Mouse (Mus musculus): ENCODE measurements at regions not wholly inside any gene's neighbourhood (a gene's known extent, or its start where the extent isn't known, plus 50 kb on each side); places are given as distances from the start of the nearest gene placed in this dataset.
"Not testable (repeated sequence)": the region's sequence is repeated elsewhere in the genome, so short reads cannot be mapped to it uniquely, and the experiment has no call there.

DNA sequence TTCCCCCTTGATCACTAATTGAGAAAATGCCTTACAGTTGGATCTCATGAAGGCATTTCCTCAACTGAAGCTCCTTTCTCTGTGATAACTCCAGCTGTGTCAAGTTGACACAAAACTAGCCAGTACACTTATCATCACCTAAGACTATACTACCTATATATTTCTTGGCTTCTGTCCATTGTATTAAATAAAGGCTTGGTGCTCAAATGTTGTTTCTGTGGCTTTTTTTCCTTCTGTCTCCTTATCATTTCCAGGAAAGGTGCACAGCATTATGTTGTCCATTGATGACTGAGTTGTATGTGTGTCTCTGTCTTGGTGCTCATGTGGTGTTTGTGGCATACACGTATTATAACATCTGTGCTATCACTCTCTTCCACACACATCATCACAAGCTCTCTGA, 461.5 kb downstream of the Dad1 start:
- DNase-seq: not testable (repeated sequence)

DNA sequence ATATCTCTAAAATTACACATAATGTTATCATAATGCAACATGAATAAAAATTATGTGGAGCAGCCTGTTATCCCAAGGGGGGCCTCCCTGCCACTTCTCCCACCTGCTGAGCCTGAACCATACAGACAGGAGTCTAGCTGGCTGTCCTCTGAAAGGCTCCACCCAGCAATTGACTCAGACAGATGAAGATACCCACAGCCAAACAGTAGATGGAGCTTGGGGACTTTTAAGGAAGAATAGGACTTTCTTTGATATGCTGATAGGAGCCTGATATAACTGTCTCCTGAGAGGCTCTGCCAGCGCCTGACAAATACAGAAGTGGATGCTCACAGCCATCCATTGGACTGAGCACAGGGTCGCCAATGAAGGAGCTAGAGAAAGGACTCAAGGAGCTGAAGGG, 468.4 kb downstream of the Dad1 start:
- DNase-seq: not testable (repeated sequence)

DNA sequence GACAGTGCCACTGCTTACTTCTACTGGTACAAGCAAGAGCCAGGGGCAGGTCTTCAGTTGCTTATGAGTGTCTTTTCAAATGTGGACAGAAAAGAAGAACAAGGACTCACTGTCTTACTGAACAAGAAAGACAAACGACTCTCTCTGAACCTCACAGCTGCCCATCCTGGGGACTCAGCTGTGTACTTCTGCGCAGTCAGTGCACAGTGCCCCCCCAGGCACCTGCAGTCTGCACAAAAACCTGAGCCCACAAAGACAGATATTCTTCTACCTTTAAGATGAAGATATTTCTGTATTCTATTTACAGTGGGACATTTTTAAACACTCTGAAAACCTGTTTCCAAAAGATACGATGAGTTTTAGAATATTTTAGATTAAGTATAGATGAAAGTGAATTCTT, 476.5 kb downstream of the Dad1 start:
- DNase-seq: no peak

DNA sequence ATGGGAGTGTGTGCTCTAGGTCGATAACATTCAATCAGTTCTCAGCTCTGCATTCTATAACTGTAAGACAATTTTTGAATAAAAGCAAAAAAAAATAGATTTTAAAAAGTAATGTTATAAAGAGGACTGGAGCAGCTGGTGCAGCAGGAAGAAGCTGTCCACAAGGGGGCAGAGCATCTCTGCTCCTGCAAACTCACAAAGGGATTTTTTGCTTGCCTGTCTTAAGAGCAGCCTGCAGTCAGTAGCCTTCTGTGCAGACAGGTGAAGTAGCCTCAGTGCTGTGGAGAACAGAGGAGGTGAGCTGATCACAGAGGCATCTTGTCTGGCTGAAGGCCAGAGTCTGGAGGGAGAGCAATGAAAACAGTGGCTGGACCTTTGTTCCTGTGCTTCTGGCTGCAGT, 477.2 kb downstream of the Dad1 start:
- peak; percentile 43 for DNase-seq

DNA sequence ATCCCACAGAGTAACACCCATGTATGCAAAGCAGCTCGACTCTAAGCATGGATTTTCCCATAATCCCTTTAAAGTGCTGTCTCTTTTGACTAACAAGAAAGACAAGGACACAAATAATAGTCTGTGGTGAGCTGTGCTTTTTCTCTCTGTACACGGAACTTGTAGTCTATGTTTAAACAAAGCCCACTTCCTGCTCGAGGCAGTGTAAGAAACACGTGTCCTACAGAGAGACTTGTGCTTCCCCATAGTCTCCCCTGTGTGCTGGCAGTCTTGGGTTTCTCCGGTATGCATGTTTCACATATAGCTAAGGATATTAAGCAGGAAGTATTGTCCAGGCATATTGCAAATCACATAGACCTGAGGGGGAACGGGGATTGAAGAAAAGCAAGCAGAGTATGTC, 487.4 kb downstream of the Dad1 start:
- DNase-seq: not testable (repeated sequence)

DNA sequence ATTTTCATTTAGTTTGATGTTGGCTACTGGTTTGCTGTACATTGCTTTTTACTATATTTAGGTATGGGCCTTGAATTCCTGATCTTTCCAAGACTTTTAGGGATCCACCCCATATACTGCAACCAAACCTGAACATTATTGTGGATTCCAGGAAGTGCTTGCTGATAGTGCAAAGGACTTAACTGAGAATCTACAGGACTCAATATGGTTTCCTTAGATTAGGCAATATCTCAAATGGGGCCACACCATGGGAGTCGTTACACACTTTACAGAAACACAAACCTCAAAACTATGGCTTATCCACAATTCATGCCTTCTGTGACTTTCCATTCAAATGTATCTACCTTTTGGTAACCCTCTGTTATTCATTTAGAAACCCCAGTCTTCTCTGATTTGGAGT, 488.0 kb downstream of the Dad1 start:
- DNase-seq: not testable (repeated sequence)

DNA sequence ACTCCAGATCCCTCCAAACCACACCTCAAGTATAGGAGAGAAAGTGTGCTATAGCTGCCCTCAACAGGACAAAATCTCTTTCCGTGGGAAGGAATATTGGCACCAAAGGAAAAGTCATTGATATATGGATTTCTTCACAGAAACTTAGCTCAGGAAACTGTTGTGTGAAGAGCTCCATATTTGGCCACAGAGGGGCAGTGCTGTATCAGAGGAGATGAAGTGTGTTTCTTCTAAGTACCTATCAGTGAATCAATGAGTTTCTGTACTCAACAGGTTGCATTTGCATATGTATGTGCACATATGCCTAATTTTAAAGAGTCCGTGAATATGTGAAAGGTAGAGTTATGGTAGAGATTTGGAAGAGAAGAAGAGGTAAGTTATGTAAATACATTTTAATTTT, 493.3 kb downstream of the Dad1 start:
- DNase-seq: not testable (repeated sequence)

DNA sequence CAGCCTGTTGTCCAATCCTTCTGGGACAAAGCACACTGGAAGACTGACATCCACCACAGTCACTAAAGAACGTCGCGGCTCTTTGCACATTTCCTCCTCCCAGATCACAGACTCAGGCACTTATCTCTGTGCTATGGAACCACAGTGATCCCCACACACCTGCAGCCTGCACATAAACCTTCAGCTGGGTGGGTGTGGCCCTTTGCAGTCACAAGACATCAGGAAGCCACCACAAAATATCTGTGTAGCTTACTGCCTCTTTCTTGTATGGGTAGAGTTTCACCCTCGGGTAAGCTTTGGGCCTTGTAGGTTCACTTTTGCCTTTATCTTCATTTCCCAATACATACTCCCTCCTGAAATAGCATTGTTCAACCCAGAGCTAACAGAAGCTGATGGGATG, 496.1 kb downstream of the Dad1 start:
- not testable (repeated sequence) for DNase-seq

DNA sequence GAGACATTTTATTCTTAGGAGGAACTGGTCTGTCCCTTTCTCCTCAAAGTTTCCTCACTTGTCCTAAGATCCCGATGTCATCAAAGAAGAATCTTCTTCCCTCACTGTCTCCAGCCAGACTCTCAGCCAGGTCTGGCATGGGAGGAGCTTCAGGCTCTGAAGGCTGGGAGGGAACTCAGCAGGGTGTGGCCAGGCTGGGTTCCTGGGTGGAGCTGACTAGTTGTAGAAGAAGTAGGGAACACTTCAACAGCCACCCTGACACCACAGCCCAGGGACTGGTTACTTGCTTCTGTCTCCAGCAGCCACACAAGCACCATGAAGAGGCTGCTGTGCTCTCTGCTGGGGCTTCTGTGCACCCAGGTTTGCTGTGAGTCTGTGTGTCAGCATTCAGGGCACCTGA, 496.8 kb downstream of the Dad1 start:
- not testable (repeated sequence) for DNase-seq

DNA sequence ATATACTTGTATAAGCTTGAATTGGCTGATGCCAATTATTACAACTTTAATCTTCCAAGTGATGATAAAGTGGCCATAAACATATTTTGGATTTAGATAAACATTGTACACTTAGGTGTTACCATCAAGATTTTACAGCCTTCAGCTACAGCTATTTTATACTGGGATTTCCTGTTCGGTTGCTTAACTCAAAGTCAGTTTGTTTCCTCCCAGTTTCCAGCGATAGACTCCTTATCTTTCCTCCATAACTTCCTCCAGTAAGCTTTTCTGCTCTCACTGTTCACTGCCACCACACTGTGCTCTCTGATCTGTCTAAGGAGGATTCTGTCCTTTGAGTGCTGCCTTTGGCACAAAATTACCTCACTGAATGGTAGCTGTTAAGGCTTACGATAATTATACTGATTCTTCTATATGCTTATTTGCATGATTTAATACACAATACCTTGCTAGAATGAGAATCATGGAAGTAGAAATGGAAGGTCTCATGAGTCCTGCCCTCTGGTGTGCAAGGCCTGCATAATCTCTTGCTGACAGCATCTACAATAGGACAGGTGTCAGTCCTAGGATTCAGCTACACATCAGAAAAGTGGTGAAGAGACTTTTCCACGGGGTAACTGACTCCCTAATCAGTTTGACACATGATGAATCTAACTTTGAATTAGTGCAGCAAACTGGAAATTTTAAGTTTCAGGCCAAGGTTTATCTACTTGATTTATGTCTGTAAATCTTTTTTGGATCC, 503.0 kb downstream of the Dad1 start:
- no peak for DNase-seq

DNA sequence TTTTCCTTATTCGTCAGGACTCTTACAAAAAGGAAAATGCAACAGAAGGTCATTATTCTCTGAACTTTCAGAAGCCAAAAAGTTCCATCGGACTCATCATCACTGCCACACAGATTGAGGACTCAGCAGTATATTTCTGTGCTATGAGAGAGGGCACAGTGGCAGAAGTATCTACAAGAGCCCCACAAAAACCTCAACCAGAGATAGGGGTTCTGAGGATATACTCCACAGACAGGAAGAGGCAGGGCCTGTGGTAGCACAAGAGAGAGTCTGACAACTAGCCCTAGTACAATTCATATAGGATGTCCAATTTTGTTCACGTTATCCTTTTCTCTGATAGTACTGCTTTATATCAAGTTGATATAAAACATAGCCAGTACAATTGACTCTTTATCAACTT, 510.4 kb downstream of the Dad1 start:
- DNase-seq: not testable (repeated sequence)

DNA sequence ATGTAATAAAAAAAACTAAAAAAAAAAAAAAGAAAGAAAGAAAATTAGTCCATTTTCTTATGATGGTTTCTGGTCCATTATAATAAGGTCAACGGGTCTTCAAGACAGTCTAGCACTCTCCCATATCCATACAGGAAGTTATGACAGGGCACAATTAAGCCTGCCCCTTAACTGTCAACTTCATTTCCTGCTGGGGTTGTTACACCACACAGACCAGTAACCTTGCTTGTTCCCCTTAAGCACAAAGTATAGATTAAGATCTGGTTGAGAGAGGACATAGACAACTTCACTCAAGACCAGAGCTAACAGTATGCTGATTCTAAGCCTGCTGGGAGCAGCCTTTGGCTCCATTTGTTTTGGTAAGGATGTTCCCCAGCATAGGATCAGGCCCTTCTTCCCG, 511.0 kb downstream of the Dad1 start:
- DNase-seq: not testable (repeated sequence)

DNA sequence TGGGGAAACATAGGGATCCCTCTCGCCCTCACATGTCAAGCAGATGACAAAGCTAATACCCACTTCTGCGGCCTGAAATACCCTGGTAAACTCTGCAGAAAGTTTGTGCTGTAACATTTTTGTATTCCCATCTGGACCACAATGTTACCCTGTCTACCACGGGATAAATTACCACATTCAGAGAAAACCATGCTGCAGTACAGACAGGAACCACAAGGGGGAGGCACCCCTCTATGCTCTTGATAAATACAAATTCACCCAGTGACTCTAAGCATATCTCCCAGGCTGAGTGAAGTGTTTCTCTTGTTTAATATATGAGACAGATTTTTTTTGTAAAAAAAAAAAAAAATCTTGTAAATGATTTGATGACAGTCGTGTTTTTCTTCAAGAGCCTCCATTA, 512.7 kb downstream of the Dad1 start:
- peak; percentile 61 for DNase-seq

DNA sequence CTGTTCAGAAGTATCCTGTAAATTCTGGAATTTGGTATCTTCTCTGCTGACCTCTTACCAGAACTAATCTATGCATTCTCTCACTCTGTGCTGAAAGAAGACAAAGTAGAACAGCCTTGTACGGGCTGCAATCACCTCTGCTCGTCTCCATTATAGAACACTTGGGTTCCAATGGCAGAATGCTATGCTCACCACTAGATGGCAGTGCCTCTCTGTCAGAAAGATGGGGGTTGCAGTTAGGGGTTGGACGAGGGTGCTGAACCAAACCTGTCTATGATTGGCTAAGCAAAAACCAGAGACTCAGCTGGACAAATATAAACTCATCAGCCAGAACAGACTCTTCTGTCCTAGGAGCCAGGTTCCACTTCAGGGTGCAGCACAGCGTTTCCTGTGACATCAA, 515.9 kb downstream of the Dad1 start:
- DNase-seq: not testable (repeated sequence)

DNA sequence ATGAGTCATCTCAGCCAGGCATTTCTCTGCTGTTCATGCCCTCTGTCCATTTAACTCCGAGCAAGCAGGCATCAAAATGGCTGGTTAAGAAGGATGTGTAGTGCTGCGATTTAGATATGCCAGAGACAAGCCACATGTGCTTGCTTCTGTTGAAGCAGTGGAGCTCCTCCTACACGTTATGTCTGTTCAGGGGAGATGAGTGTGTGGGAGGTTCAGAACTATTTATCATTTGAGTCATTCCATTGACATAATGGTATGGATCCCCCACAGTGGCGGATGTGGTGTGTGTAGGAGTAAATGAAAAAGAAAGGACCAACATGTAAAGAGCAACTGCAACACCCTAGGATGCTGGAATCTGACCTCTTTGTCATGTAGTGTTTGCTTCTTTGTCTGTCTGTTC, 517.6 kb downstream of the Dad1 start:
- DNase-seq: not testable (repeated sequence)

DNA sequence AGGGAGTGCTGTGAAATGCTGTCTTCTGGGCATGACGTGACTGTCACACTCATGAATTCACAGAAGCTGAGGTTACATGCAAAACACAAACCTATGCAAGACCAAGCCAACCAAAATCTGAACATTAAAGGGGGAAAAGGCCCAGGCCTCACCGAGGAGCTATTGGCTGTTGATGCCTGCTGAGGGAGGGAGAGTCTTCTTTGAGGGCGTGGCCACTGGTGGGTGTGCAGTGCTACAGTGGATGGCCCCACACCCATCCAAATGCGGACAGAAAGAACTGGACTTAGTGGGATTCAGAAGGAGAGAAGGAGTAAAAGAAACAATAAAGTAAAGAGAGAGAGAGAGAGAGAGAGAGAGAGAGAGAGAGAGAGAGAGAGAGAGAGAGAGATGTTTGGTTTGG, 522.3 kb downstream of the Dad1 start:
- DNase-seq: not testable (repeated sequence)

DNA sequence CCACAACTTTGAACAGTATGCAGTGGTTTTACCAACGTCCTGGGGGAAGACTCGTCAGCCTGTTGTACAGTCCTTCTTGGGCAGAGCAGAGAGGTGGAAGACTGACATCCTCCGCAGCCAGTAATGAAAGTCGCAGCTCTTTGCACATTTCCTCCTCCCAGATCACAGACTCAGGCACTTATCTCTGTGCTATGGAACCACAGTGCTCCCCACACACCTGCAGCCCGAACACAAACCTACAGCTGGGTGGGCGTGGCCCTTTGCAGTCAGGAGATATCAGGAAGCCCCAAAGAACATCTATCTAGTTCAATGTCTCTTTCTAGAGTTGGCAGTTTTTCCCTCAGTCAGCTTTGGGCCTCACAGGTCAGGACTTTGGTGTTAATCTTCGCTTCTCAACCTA, 524.0 kb downstream of the Dad1 start:
- not testable (repeated sequence) for DNase-seq

DNA sequence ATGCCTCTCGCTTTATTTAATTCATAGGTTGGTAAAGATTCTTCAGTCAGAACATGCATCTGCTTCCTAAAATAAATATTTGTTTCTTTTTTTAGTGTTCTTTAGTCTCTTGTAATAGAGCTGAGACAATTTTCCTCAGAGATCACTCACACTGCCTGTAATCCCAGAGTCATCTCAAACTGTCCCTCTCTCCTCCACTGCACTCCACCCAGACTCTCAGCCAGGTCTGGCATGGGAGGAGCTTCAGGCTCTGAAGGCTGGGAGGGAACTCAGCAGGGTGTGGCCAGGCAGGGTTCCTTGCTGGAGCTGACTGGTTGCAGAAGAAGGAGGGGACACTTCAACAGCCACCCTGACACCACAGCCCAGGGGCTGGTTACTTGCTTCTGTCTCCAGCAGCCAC, 524.8 kb downstream of the Dad1 start:
- DNase-seq: not testable (repeated sequence)

DNA sequence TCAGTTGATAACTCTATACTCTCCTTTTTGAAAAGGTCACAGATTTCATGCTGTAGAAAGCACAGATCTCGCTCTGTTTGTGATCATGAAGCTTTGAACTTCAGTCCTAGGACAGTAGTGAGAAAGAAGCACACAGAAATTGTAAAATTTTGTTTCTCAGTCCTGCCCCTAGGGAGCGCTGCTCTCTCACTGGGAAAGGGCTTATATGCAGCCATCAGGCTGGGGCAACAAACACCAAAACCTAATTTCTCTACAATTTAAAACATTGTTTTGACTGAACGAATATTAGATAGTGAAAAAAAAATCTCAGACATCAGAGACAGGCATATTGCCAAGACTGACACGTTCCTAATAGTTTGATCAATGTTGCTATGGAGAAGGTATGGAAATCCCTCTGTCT, 527.0 kb downstream of the Dad1 start:
- not testable (repeated sequence) for DNase-seq

DNA sequence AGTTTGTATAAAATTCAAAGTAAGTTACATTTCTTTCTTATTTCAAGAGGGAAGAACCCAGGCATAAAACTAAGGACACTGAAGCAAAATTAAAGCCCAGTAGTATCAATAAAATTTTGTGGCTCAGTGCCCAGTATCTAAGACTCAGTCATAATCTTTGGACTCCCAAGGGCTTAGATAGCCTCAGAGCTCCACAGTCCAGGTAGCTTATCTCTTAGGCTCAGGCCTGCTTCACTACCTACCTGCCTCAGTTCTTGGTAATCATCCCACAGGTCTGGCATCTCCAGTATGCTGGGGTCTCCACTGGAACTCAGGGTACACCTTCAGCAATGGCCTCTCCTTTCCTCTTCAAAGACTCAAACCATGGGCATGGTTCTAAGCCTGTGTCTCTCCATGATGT, 530.3 kb downstream of the Dad1 start:
- DNase-seq: not testable (repeated sequence)

DNA sequence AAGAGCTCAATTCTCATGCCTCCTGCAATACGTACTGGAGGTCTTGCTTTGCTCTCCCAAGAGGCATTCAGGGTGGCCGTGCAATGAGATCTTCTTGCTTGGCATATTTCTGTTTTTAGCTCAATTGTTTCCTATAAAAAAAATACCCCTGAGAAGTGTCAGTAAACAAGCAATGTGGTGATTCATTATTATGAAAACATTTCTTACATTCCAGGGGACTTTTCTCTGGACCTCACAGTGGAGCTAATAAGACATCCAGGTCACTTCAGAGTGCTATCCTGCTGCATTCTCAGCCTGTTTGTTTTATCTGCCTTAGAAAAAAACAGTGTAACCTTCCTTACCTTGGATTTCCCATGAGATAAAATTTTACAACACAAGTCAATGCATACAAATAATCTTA, 532.0 kb downstream of the Dad1 start:
- not testable (repeated sequence) for DNase-seq

DNA sequence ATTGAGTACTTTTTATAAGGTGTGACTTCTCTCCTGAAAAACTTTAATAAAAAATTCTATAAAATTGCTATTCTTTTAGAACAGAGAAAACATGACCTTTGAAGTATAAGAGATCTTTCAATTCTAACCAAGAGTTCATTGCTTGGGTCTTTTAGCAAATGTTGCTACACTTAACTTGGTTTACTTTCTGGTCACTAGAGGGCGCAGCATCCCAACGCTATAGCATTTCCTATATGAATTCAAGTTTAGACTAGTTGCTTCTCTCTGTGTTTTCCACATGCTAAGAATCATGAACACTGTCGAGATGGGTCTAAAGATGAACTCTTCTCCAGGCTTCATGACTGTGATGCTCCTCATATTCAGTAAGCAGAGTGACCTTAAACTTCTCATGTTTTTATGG, 544.3 kb downstream of the Dad1 start:
- peak; percentile 5 for DNase-seq

DNA sequence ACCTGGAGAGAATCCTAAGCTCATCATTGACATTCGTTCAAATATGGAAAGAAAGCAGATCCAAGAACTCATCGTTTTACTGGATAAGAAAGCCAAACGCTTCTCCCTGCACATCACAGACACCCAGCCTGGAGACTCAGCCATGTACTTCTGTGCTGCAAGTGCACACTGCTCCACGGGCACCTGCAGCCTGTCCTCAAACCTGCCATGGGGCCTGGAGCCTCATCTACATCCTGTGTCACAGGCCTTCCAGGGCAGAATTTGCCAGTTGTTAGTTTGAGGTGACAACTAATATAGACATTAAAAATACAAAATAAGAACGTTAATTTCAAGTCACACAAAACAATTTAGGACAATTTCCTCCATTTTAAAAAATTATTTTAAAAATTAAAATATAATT, 549.6 kb downstream of the Dad1 start:
- DNase-seq: not testable (repeated sequence)

DNA sequence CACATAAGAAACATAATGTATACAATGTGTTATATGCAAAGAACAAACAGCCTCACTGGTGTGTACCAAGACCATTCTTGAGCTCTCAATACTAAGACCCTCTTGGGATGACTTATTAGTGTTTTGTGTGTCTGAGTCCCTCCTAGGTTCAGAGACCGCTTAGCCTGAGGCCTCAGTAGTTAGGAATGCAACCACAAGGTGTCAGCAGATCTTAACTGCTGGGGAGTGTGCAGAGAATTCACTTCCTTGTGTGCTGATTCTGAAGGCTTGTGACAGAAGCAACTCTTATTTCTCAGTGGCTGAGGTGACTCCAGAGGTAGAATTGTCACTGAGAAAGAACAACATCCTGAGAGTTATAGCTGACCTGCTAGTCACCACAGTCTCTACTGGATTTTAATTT, 550.3 kb downstream of the Dad1 start:
- not testable (repeated sequence) for DNase-seq

DNA sequence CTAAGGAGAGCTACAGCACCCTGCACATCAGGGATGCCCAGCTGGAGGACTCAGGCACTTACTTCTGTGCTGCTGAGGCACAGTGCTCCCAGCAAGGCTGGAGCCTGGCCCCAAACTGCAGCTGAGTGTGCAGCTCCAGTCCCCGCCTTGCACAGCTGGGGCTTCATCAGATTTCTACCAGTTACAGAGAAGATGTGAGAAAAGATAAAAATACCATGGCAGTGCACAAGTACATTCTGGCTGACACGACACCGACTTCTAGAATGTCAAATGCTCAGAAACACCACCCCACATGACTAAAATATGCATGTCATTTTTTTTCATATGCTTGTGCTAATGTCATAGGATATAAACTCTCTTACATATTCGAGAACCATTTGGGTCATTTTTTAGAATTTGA, 569.8 kb downstream of the Dad1 start:
- DNase-seq: not testable (repeated sequence)

Data from lung, postnatal 36 days (tissue).